Mouse (Mus musculus) small intestine, adult 2 months (tissue): ENCODE results near the gene Dnaaf1.
A peak's percentile ranks its signal among the peaks of the same experiment; 100 is the strongest.

Experiments used
- CTCF ChIP-seq: fragments of 200-500 bp; IDR thresholded peaks from 2 replicates; pipeline ENCODE4 v1.5.1; 2012; ENCODE audit warnings: low read depth, mild to moderate bottlenecking, control low read depth, inconsistent platforms, low read length, moderate library complexity, mixed read lengths; ENCODE audit not compliant: insufficient replicate concordance, insufficient read length; ENCODE audit errors: extremely low read depth
- POLR2A ChIP-seq: fragments of 200-500 bp; IDR thresholded peaks from 2 replicates; pipeline ENCODE4 v1.6.1; 2012; ENCODE audit warnings: low read depth, mild to moderate bottlenecking, control low read depth, inconsistent platforms, low read length, moderate library complexity

- TF ChIP-seq CTCF (no peak), POLR2A (peak; percentile 49; the same call in 1 of the 2 replicates)
Observed at GRCm38 (mm10) chr8:119528762-119529161, 46.3 kb upstream of the Dnaaf1 start.
